Mouse (Mus musculus) myocyte (in vitro differentiated cells): Measurements from ENCODE around the gene Dnajc15.

ENCODE experiments used
- MAX ChIP-seq: IDR thresholded peaks from one replicate; pipeline ENCODE4 v1.6.1; 2011; ENCODE audit warnings: low read depth, mild to moderate bottlenecking, control low read depth
- MYOD1 ChIP-seq, 3 experiments: IDR thresholded peaks; one replicate each; pipeline ENCODE4 v1.6.1; 2011; ENCODE audit warnings: control low read depth in 2 of 3, low read depth in 2 of 3, mild to moderate bottlenecking in 2 of 3, moderate library complexity in 1 of 3; ENCODE audit not compliant: insufficient read length in 2 of 3, control insufficient read depth in 1 of 3
- POLR2A ChIP-seq: IDR thresholded peaks from one replicate; pipeline ENCODE4 v1.6.1; 2011; ENCODE audit warnings: low read depth, mild to moderate bottlenecking, control low read depth, moderate library complexity; ENCODE audit not compliant: insufficient read length
- REST ChIP-seq: IDR thresholded peaks from one replicate; pipeline ENCODE4 v1.6.1; 2011; ENCODE audit warnings: mild to moderate bottlenecking, control low read depth, moderate library complexity; ENCODE audit not compliant: insufficient read depth, insufficient read length
- SRF ChIP-seq: IDR thresholded peaks from one replicate; pipeline ENCODE4 v1.6.1; 2011; ENCODE audit warnings: low read depth; ENCODE audit not compliant: control insufficient read depth, insufficient read length
- TCF12 ChIP-seq: IDR thresholded peaks from one replicate; pipeline ENCODE4 v1.6.1; 2011; ENCODE audit warnings: mild to moderate bottlenecking, control low read depth; ENCODE audit not compliant: poor library complexity, insufficient read depth, severe bottlenecking
- USF1 ChIP-seq: IDR thresholded peaks from one replicate; pipeline ENCODE4 v1.6.1; 2011; ENCODE audit warnings: low read depth, mild to moderate bottlenecking, control low read depth, moderate library complexity

- TF ChIP-seq POLR2A: no peak
- no peak for TF ChIP-seq USF1
- TF ChIP-seq MAX: no peak
- TF ChIP-seq SRF: no peak
- no peak for TF ChIP-seq TCF12
- no peak for TF ChIP-seq MYOD1 (IDR thresholded peaks at IDR 0.05; ENCODE audit: control insufficient read depth in 1 of 3, insufficient read length in 2 of 3, low read depth in 2 of 3)
- no peak for TF ChIP-seq REST
Observed at GRCm38 (mm10) chr14:77902541-77902940, 27.6 kb upstream of the Dnajc15 start.
